Mouse (Mus musculus): ENCODE data around the gene Pdha1. TPM values are rescaled to one million over a fixed set of nuclear protein-coding genes. Genes with fewer than 3 reads are reported as not detected.

The Pdha1 gene
- total and polyA plus RNA-seq, 2 experiments from 2014 or later = 156 to 179 TPM

DNA sequence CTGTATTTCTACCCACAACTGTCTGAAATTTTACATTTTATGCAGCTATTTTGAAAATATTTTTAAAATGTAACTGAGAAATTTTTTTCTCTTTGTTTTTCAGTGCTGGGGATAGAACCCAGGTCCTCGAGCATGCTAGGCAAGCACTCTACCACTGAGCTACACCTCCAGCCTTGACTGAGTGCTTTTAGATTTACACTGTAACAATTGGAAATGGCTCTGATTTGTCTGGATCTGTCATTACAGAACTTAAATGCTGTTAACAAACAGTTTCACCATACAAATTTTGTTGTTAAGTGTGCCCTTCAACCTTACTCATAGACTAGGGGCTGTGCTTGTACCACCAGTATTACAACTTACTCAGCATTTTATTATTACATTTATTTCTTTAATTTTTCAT is 46.2 kb downstream of the Pdha1 start:
- Histone ChIP-seq H3K36me3 (ENCODE audit: insufficient read depth, low read length) (no peaks in the 10 kb centered on the region), H3K4me3 (ENCODE audit: low read depth, low read length) (no peak overlapping the region), H3K27me3 (ENCODE audit: insufficient read depth, low read length) (no peaks in the 10 kb centered on the region), H3K27ac (ENCODE audit: low read depth, low read length) (no peak overlapping the region), H3K9ac (replicated peaks; ENCODE audit: low read length, poor library complexity, severe bottlenecking) (no peak overlapping the region), H3K4me2 (ENCODE audit: low read depth, low read length, poor library complexity, severe bottlenecking) (no peak overlapping the region), H3K4me1 (ENCODE audit: insufficient read depth, low read length) (no peaks in the 10 kb centered on the region), H3K9me3 (ENCODE audit: low read length) (no peaks in the 10 kb centered on the region)
- no peak for DNase-seq (ENCODE audit: low spot score)
- 75% methylated on average over 1 of the region's 1 CpGs for WGBS
- no peak for ATAC-seq (ENCODE audit: low FRiP score)
- TF ChIP-seq CTCF (IDR thresholded peaks at IDR 0.05) = no peak

Other genes with a start within 250 kb of the Pdha1 start
- 0.90 and 1.2 TPM in 2 replicates for gene Map3k15, start 150.0 kb downstream of the Pdha1 start, total RNA-seq (2014; rRNA removed)
- 0.31 and 0.34 TPM in 2 replicates for gene Map3k15, start 150.0 kb downstream of the Pdha1 start, polyA plus RNA-seq (2015; fragmentation: Nextera tagmentation; extraction: Ambion mirVana)

Measured in midbrain, postnatal 0 days (tissue).